26 mouse cellular contexts compared by ENCODE assay signal in genomic region chr10:16600041-16600440, GRCm38 (mm10).
DNase-seq lines count a peak whose midpoint lies in the region; ATAC-seq and TF ChIP-seq lines count a peak whose summit lies in the region.
"Had no signal": no experiment of that assay in that cellular context is flagged by ENCODE, and none has a peak within 500 bp of the region (broad histone marks: within the 10 kb centered on the region; RNA-seq: fewer than 3 reads in every experiment).

No protein-coding gene starts in this region.

- TF ChIP-seq RAD21 in MEL (IDR thresholded peaks at IDR 0.05; ENCODE audit: low read depth, low read length), result no peak; the same call in 1 of the 2 replicates

- no peak for TF ChIP-seq CTCF in liver, postnatal 0 days (IDR thresholded peaks at IDR 0.05; ENCODE audit: low read depth)
- TF ChIP-seq CTCF in MEL (IDR thresholded peaks at IDR 0.05 in 2 of 3, conservative IDR thresholded peaks at IDR 0.05 in 1 of 3; ENCODE audit: control insufficient read depth in 1 of 3, insufficient read depth in 1 of 3, low read depth in 2 of 3, low read length in 3 of 3, poor library complexity in 1 of 3, severe bottlenecking in 1 of 3), result no peak

- intact Hi-C loops in heart, postnatal 10 days (cut with DNase I), result no loop called here

- no peaks in the 10 kb centered on the region for H3K27me3 ChIP-seq in liver, embryonic 11.5 days (replicated peaks; ENCODE audit: control insufficient read depth, insufficient read depth, low read length)
- H3K27me3 ChIP-seq in liver, postnatal 0 days (ENCODE audit: insufficient read depth, low read length), result no peaks in the 10 kb centered on the region
- no peaks in the 10 kb centered on the region for H3K27me3 ChIP-seq in MEL (ENCODE audit: control insufficient read depth in 1 of 2, insufficient read depth in 2 of 2, low read length in 2 of 2)
- no peaks in the 10 kb centered on the region for H3K27me3 ChIP-seq in liver, embryonic 15.5 days
- H3K27me3 ChIP-seq: CH12.LX; embryonic facial prominence, embryonic 13.5 days; embryonic facial prominence, embryonic 15.5 days; forebrain, embryonic 12.5 days had no signal

- TF ChIP-seq POLR2A in MEL (IDR thresholded peaks at IDR 0.05; ENCODE audit: control insufficient read depth in 1 of 2, insufficient read depth in 1 of 2, low read depth in 1 of 2, low read length in 2 of 2, poor library complexity in 1 of 2), result no peak

- DNase-seq in liver, embryonic 11.5 days (ENCODE audit: low spot score), result no peak
- no peak for DNase-seq in liver, postnatal 0 days
- peak; percentile 35 for DNase-seq in MEL (ENCODE audit: low read depth, low spot score)
- no peak for DNase-seq in heart, postnatal 10 days
- no peak for DNase-seq in ovary, adult 18-20 months (ENCODE audit: low spot score)
- DNase-seq: adrenal gland, adult 2 months; adrenal gland, postnatal 10 days; adrenal gland, postnatal 25 days; B cell, adult 2 months; cerebellum, adult 11 months; cerebellum, adult 18-20 months; cerebellum, adult 8-10 months; cerebellum, adult 9-11 months; cerebellum, postnatal 14 days; cerebellum, postnatal 36 days; embryo, embryonic 11 days had no signal

- TF ChIP-seq EP300 in liver, postnatal 0 days (IDR thresholded peaks at IDR 0.05; ENCODE audit: low read depth), result no peak
- peak; percentile 75 to 87 for TF ChIP-seq EP300 in MEL (IDR thresholded peaks at IDR 0.05; ENCODE audit: low read depth in 1 of 2, low read length in 2 of 2)

- WGBS in liver, embryonic 11.5 days, result 71% methylated on average over 1 of the region's 1 CpGs
- 78% methylated on average over 1 of the region's 1 CpGs for WGBS in liver, postnatal 0 days (ENCODE audit: insufficient replicate concordance)
- WGBS in liver, embryonic 15.5 days (ENCODE audit: insufficient replicate concordance), result 68% methylated on average over 1 of the region's 1 CpGs

- H3K9me3 ChIP-seq in liver, embryonic 11.5 days (ENCODE audit: control insufficient read depth, low read length), result no peaks in the 10 kb centered on the region
- H3K9me3 ChIP-seq in liver, postnatal 0 days (ENCODE audit: low read length), result no peaks in the 10 kb centered on the region
- H3K9me3 ChIP-seq in MEL (replicated peaks; ENCODE audit: insufficient read depth, low read length), result no peaks in the 10 kb centered on the region
- no peaks in the 10 kb centered on the region for H3K9me3 ChIP-seq in liver, embryonic 15.5 days (replicated peaks)
- H3K9me3 ChIP-seq: embryonic facial prominence, embryonic 13.5 days; embryonic facial prominence, embryonic 15.5 days; forebrain, embryonic 10.5 days; forebrain, embryonic 12.5 days; G1E had no signal

- H3K4me2 ChIP-seq in liver, embryonic 11.5 days, result no peak overlapping the region
- H3K4me2 ChIP-seq in liver, postnatal 0 days (ENCODE audit: low read depth, low read length), result no peak overlapping the region
- H3K4me2 ChIP-seq in liver, embryonic 15.5 days, result no peak overlapping the region
- H3K4me2 ChIP-seq: embryonic facial prominence, embryonic 13.5 days; embryonic facial prominence, embryonic 15.5 days; forebrain, embryonic 12.5 days had no signal

- no peaks in the 10 kb centered on the region for H3K79me2 ChIP-seq in MEL (ENCODE audit: control insufficient read depth, insufficient read depth, low read length, poor library complexity)

- H3K36me3 ChIP-seq in liver, embryonic 11.5 days (ENCODE audit: control insufficient read depth, insufficient read depth, low read length), result no peaks in the 10 kb centered on the region
- no peaks in the 10 kb centered on the region for H3K36me3 ChIP-seq in liver, postnatal 0 days (replicated peaks; ENCODE audit: insufficient read depth, low read length)
- peaks cover 0 to 17% of the 10 kb centered on the region in 2 experiments; a peak in 2 of 4 replicates for H3K36me3 ChIP-seq in MEL (ENCODE audit: control insufficient read depth in 1 of 2, insufficient read depth in 2 of 2, low read length in 2 of 2)
- H3K36me3 ChIP-seq in liver, embryonic 15.5 days (replicated peaks), result no peaks in the 10 kb centered on the region
- H3K36me3 ChIP-seq: embryonic facial prominence, embryonic 13.5 days; embryonic facial prominence, embryonic 15.5 days; forebrain, embryonic 10.5 days; forebrain, embryonic 12.5 days; G1E had no signal

- H3K9ac ChIP-seq in liver, embryonic 11.5 days (ENCODE audit: low read depth, low read length), result no peak overlapping the region
- H3K9ac ChIP-seq in liver, postnatal 0 days (replicated peaks), result no peak overlapping the region
- H3K9ac ChIP-seq in MEL (ENCODE audit: control insufficient read depth, low read depth, low read length, poor library complexity, severe bottlenecking), result no peak overlapping the region
- no peak overlapping the region for H3K9ac ChIP-seq in liver, embryonic 15.5 days
- H3K9ac ChIP-seq: embryonic facial prominence, embryonic 13.5 days; embryonic facial prominence, embryonic 15.5 days; forebrain, embryonic 12.5 days had no signal

- peak overlapping the region; percentile 71 for H3K27ac ChIP-seq in liver, embryonic 11.5 days (ENCODE audit: low read depth, low read length)
- no peak overlapping the region for H3K27ac ChIP-seq in liver, postnatal 0 days (ENCODE audit: low read depth)
- peak overlapping the region; percentile 84 for H3K27ac ChIP-seq in MEL (ENCODE audit: control insufficient read depth, low read depth, low read length)
- peak overlapping the region; percentile 53; the same call in 1 of the 2 replicates for H3K27ac ChIP-seq in liver, embryonic 15.5 days (replicated peaks)
- H3K27ac ChIP-seq: embryonic facial prominence, embryonic 13.5 days; embryonic facial prominence, embryonic 15.5 days; forebrain, embryonic 10.5 days; forebrain, embryonic 12.5 days had no signal

- H3K4me1 ChIP-seq in liver, embryonic 11.5 days (replicated peaks; ENCODE audit: control insufficient read depth, insufficient read depth, low read length), result no peaks in the 10 kb centered on the region
- peaks cover 6% of the 10 kb centered on the region for H3K4me1 ChIP-seq in liver, postnatal 0 days (ENCODE audit: insufficient read depth)
- H3K4me1 ChIP-seq in MEL (ENCODE audit: control insufficient read depth in 1 of 2, insufficient read depth in 2 of 2, low read length in 2 of 2), result peaks cover 9 to 14% of the 10 kb centered on the region in 2 experiments; a peak in 3 of 4 replicates
- H3K4me1 ChIP-seq in liver, embryonic 15.5 days (replicated peaks), result peaks cover 12% of the 10 kb centered on the region
- H3K4me1 ChIP-seq: embryonic facial prominence, embryonic 13.5 days; embryonic facial prominence, embryonic 15.5 days; forebrain, embryonic 10.5 days; forebrain, embryonic 12.5 days had no signal

- no peak for ATAC-seq in liver, embryonic 11.5 days (replicated peaks; ENCODE audit: low FRiP score)
- no peak for ATAC-seq in liver, postnatal 0 days
- no peak for ATAC-seq in liver, embryonic 15.5 days (ENCODE audit: insufficient read depth)
- ATAC-seq: forebrain, embryonic 14.5 days; forebrain, embryonic 16.5 days had no signal

- H3K4me3 ChIP-seq in liver, embryonic 11.5 days (ENCODE audit: low read depth, low read length), result no peak overlapping the region
- no peak overlapping the region for H3K4me3 ChIP-seq in liver, postnatal 0 days (ENCODE audit: low read depth, low read length)
- H3K4me3 ChIP-seq in MEL (ENCODE audit: control insufficient read depth in 1 of 2, insufficient read depth in 1 of 2, low read depth in 2 of 2, low read length in 2 of 2), result no peak overlapping the region
- no peak overlapping the region for H3K4me3 ChIP-seq in liver, embryonic 15.5 days (replicated peaks)
- H3K4me3 ChIP-seq: embryonic facial prominence, embryonic 13.5 days; embryonic facial prominence, embryonic 15.5 days; erythroblast, embryonic 14.5 days; forebrain, embryonic 10.5 days; forebrain, embryonic 12.5 days had no signal

TF ChIP-seq in MEL, 35 proteins besides CTCF, POLR2A, EP300 and RAD21:
- TF ChIP-seq SIN3A (IDR thresholded peaks at IDR 0.05; ENCODE audit: low read length) (peak; percentile 19; the same call in 1 of the 2 replicates), MYB (IDR thresholded peaks at IDR 0.05; ENCODE audit: low read depth, low read length) (no peak), POLR2AphosphoS5 (IDR thresholded peaks at IDR 0.05; ENCODE audit: borderline replicate concordance, low read depth, low read length) (no peak), GATA1 (IDR thresholded peaks at IDR 0.05; ENCODE audit: low read depth, low read length) (peak; percentile 70), ETS1 (IDR thresholded peaks at IDR 0.05; ENCODE audit: low read depth, low read length) (peak; percentile 83), RCOR1 (IDR thresholded peaks at IDR 0.05; ENCODE audit: low read depth, low read length) (0 out of 2 replicates have a peak, but pooled peaks have one; percentile 8), TAL1 (IDR thresholded peaks at IDR 0.05; ENCODE audit: low read length) (no peak), TCF12 (IDR thresholded peaks at IDR 0.05; ENCODE audit: low read depth, low read length) (peak; percentile 86; the same call in 1 of the 2 replicates), ZNF384 (IDR thresholded peaks at IDR 0.05; ENCODE audit: low read depth, low read length) (peak; percentile 70), NRF1 (IDR thresholded peaks at IDR 0.05; ENCODE audit: insufficient read depth, low read depth, low read length, poor library complexity, severe bottlenecking) (no peak)
TF ChIP-seq in MEL: peak in this region for 6.
